Mouse (Mus musculus): ENCODE results near the gene Trpm5.
A peak's percentile ranks its signal among the peaks of the same experiment; 100 is the strongest.

The Trpm5 gene

GRCm38 (mm10) chr7:143040561-143040960 is 53.9 kb downstream of the Trpm5 start:
- no peak for DNase-seq (ENCODE audit: low spot score in 2 of 2)

GRCm38 (mm10) chr7:143038174-143038931 is 56.1 kb downstream of the Trpm5 start:
- peak in 1 of 2 experiments; percentile 41 for DNase-seq (ENCODE audit: low spot score in 2 of 2)

GRCm38 (mm10) chr7:143037306-143037705 is 57.1 kb downstream of the Trpm5 start:
- DNase-seq (ENCODE audit: low spot score in 2 of 2), result no peak

GRCm38 (mm10) chr7:143036787-143037186 is 57.7 kb downstream of the Trpm5 start:
- no peak for DNase-seq (ENCODE audit: low spot score in 2 of 2)

GRCm38 (mm10) chr7:143034519-143035450 is 59.7 kb downstream of the Trpm5 start:
- no peak for DNase-seq (ENCODE audit: low spot score in 2 of 2)

GRCm38 (mm10) chr7:143034112-143034511 is 60.3 kb downstream of the Trpm5 start:
- DNase-seq (ENCODE audit: low spot score in 2 of 2), result no peak

- DNase-seq (ENCODE audit: low spot score in 2 of 2), result no peak
Measured at GRCm38 (mm10) chr7:143033581-143033980, 60.9 kb downstream of the Trpm5 start.

GRCm38 (mm10) chr7:143031816-143032215 is 62.6 kb downstream of the Trpm5 start:
- no peak for DNase-seq (ENCODE audit: low spot score in 2 of 2)

GRCm38 (mm10) chr7:143027196-143027595 is 67.2 kb downstream of the Trpm5 start:
- no peak for DNase-seq (ENCODE audit: low spot score in 2 of 2)

- no peak for DNase-seq (ENCODE audit: low spot score in 2 of 2)
Measured at GRCm38 (mm10) chr7:143025496-143025895, 68.9 kb downstream of the Trpm5 start.

- no peak for DNase-seq (ENCODE audit: low spot score in 2 of 2)
Measured at GRCm38 (mm10) chr7:143024293-143024692, 70.1 kb downstream of the Trpm5 start.

GRCm38 (mm10) chr7:143023499-143023898 is 70.9 kb downstream of the Trpm5 start:
- no peak for DNase-seq (ENCODE audit: low spot score in 2 of 2)

- DNase-seq (ENCODE audit: low spot score in 2 of 2), result no peak
Measured at GRCm38 (mm10) chr7:143021356-143022164, 72.9 kb downstream of the Trpm5 start.

- DNase-seq (ENCODE audit: low spot score in 2 of 2), result no peak
Measured at GRCm38 (mm10) chr7:143020764-143021163, 73.7 kb downstream of the Trpm5 start.

GRCm38 (mm10) chr7:143020040-143020439 is 74.4 kb downstream of the Trpm5 start:
- no peak for DNase-seq (ENCODE audit: low spot score in 2 of 2)

Measured in spleen, postnatal 10 days (tissue).